Mouse (Mus musculus) heart, postnatal 10 days (tissue): ENCODE data around the gene Med31. TPM values are rescaled to one million over a fixed set of nuclear protein-coding genes. Genes with fewer than 3 reads are reported as not detected.

Experiments
- DNase-seq, 2 experiments: peaks; one replicate each; pipeline ENCODE4 v3.0.0; 2021
- intact Hi-C: fragments of 180-260 bp; cut with DNase I; formaldehyde crosslinking; loops from one replicate; pipeline ENCODE4 v1.15.1; 2025
- total RNA-seq, 2 experiments: library from RNA; stranded (reverse); gene quantifications; 2 replicates each; pipeline ENCODE4 v1.2.3; 2021

The Med31 gene
- total RNA-seq, result 10 to 100 TPM; 10.5 to 10.6 TPM

GRCm38 (mm10) chr11:72215410-72215797, at the start of gene Med31:
TSS of gene Med31 (minus strand) at chr11:72215592.
- DNase-seq, result peak; percentile 80 to 84
- intact Hi-C loops, result no loop called here

- intact Hi-C loops, result no loop called here
- DNase-seq, result no peak
Measured at GRCm38 (mm10) chr11:72256441-72256840, 41.0 kb upstream of the Med31 start.

- intact Hi-C loops, result no loop called here
Measured at GRCm38 (mm10) chr11:72255629-72256028, 40.2 kb upstream of the Med31 start.

GRCm38 (mm10) chr11:72245196-72245753, 29.9 kb upstream of the Med31 start:
- intact Hi-C loops, result no loop called here
- no peak for DNase-seq

More at GRCm38 (mm10) chr11:72255629-72256028, 40.2 kb upstream of the Med31 start:
- DNase-seq, result no peak

GRCm38 (mm10) chr11:72240062-72240860, 24.9 kb upstream of the Med31 start:
- DNase-seq, result no peak
- intact Hi-C loops, result no loop called here

GRCm38 (mm10) chr11:72234013-72234412, 18.6 kb upstream of the Med31 start:
- intact Hi-C loops, result no loop called here
- peak; percentile 6 to 16 for DNase-seq

GRCm38 (mm10) chr11:72232991-72233390, 17.6 kb upstream of the Med31 start:
- no peak for DNase-seq
- intact Hi-C loops, result no loop called here

- DNase-seq, result no peak
- intact Hi-C loops, result no loop called here
Measured at GRCm38 (mm10) chr11:72232068-72232467, 16.7 kb upstream of the Med31 start.

- DNase-seq, result no peak
- intact Hi-C loops, result no loop called here
Measured at GRCm38 (mm10) chr11:72228513-72228912, 13.1 kb upstream of the Med31 start.

GRCm38 (mm10) chr11:72226901-72227300, 11.5 kb upstream of the Med31 start:
- no peak for DNase-seq
- intact Hi-C loops, result no loop called here

- intact Hi-C loops, result no loop called here
Measured at GRCm38 (mm10) chr11:72226020-72226791, 10.8 kb upstream of the Med31 start.

GRCm38 (mm10) chr11:72224865-72225264, 9.5 kb upstream of the Med31 start:
- intact Hi-C loops, result loop anchor here (2.0 to 5.0 kb wide), 5 partner anchors 42 to 342 kb away; partner anchors contain the start of gene Slc13a5
- DNase-seq, result peak; percentile 78 to 84

More at GRCm38 (mm10) chr11:72226020-72226791, 10.8 kb upstream of the Med31 start:
- no peak for DNase-seq

GRCm38 (mm10) chr11:72223414-72223813, 8.0 kb upstream of the Med31 start:
- intact Hi-C loops, result loop anchor here (5.0 kb wide), 2 partner anchors 119 to 344 kb away; no protein-coding TSS in a partner anchor
- no peak for DNase-seq

- intact Hi-C loops, result loop anchor here (5.0 kb wide), 2 partner anchors 121 to 346 kb away; no protein-coding TSS in a partner anchor
- DNase-seq, result peak; percentile 53 to 80
Measured at GRCm38 (mm10) chr11:72221278-72221677, 5.9 kb upstream of the Med31 start.

- no peak for DNase-seq
- intact Hi-C loops, result no loop called here
Measured at GRCm38 (mm10) chr11:72217116-72217515, 1.7 kb upstream of the Med31 start.

GRCm38 (mm10) chr11:72214591-72215409, 592 bp downstream of the Med31 start:
- peak; percentile 94 to 97 for DNase-seq
- intact Hi-C loops, result no loop called here

GRCm38 (mm10) chr11:72207834-72208377, 7.5 kb downstream of the Med31 start:
- intact Hi-C loops, result loop anchor here (5.0 kb wide), 1 partner anchor 156 kb away; no protein-coding TSS in a partner anchor
- no peak for DNase-seq

GRCm38 (mm10) chr11:72207204-72207833, 8.1 kb downstream of the Med31 start, which contains the start of the genes 4933427D14Rik and Txndc17:
TSS of gene 4933427D14Rik (minus strand) at chr11:72207459.
TSS of gene Txndc17 (plus strand) at chr11:72207547.
- peak; percentile 91 to 92 for DNase-seq
- intact Hi-C loops, result loop anchor here (5.0 kb wide), 1 partner anchor 155 kb away; no protein-coding TSS in a partner anchor
